Mouse (Mus musculus) liver, embryonic 14.5 days (tissue): ENCODE measurements around the gene Mmp7. TPM values are rescaled to one million over a fixed set of nuclear protein-coding genes. Genes with fewer than 3 reads are reported as not detected.

Experiments used
- ATAC-seq: fragments of 200-750 bp; cut with Nextera tagmentation; 2 replicates; pipeline ENCODE4 v1.8.0; 2017; ENCODE audit warnings: moderate number of reproducible peaks, mild to moderate bottlenecking, moderate library complexity; ENCODE audit not compliant: insufficient read depth
- DNase-seq, 3 experiments: peaks; one replicate each; pipeline ENCODE4 v3.0.0-alpha.2; 2012 to 2013; ENCODE audit warnings: low read depth in 3 of 3, low spot score in 3 of 3
- H3K27ac ChIP-seq: fragments of 300-500 bp; sonication (generic); 2 replicates; pipeline ENCODE4 v1.5.1; 2014; ENCODE audit warnings: moderate library complexity, mild to moderate bottlenecking, control low read depth, inconsistent platforms
- H3K27me3 ChIP-seq: fragments of 300-500 bp; sonication (generic); 2 replicates; pipeline ENCODE4 v1.6.1; 2014; ENCODE audit warnings: mild to moderate bottlenecking, low read length, moderate library complexity; ENCODE audit not compliant: control insufficient read depth, insufficient read depth
- H3K36me3 ChIP-seq: fragments of 300-500 bp; sonication (generic); replicated peaks from 2 replicates; pipeline ENCODE4 v1.6.1; 2014; ENCODE audit warnings: low read depth; ENCODE audit not compliant: control insufficient read depth, insufficient read depth
- H3K4me1 ChIP-seq, 2 experiments: fragments of 200-500 bp in 1 of 2; fragments of 300-500 bp in 1 of 2; sonication (generic) in 1 of 2; replicated peaks; 2 replicates each; pipeline ENCODE4 v1.6.1; 2012 to 2014; ENCODE audit warnings: antibody characterized with exemption in 1 of 2, inconsistent platforms in 1 of 2, low read length in 1 of 2; ENCODE audit not compliant: control insufficient read depth in 2 of 2, insufficient read depth in 2 of 2
- H3K4me2 ChIP-seq: fragments of 300-500 bp; sonication (generic); 2 replicates; pipeline ENCODE4 v1.6.1; 2014; ENCODE audit warnings: low read depth, mild to moderate bottlenecking, control low read depth, moderate library complexity
- H3K4me3 ChIP-seq, 2 experiments: fragments of 200-500 bp in 1 of 2; fragments of 300-500 bp in 1 of 2; sonication (generic) in 1 of 2; 2 replicates each; pipeline ENCODE4 v1.5.1; 2012 to 2014; ENCODE audit warnings: low read depth in 2 of 2, low read length in 2 of 2, mild to moderate bottlenecking in 2 of 2, control low read depth in 1 of 2, inconsistent platforms in 1 of 2, moderate library complexity in 1 of 2; ENCODE audit not compliant: insufficient read depth in 1 of 2
- H3K9ac ChIP-seq: fragments of 300-500 bp; sonication (generic); replicated peaks from 2 replicates; pipeline ENCODE4 v1.6.1; 2014; ENCODE audit warnings: mild to moderate bottlenecking, control low read depth, moderate library complexity
- H3K9me3 ChIP-seq: fragments of 300-500 bp; sonication (generic); 2 replicates; pipeline ENCODE4 v1.6.1; 2016; ENCODE audit warnings: low read length, mixed read lengths; ENCODE audit not compliant: control insufficient read depth
- CTCF ChIP-seq: IDR thresholded peaks from 2 replicates; pipeline ENCODE4 v1.5.1; 2016; ENCODE audit warnings: antibody characterized with exemption, low read depth, control low read depth
- EP300 ChIP-seq: IDR thresholded peaks from 2 replicates; pipeline ENCODE4 v1.6.1; 2016; ENCODE audit warnings: antibody characterized with exemption, low read depth
- WGBS: fragments of 180-500 bp; shearing (Covaris S2); extraction: QIAGEN DNeasy Blood & Tissue Kit; methylation state at CpG from one replicate; pipeline ENCODE4 v1.1.7; 2014; ENCODE audit not compliant: insufficient replicate concordance; 5-methylcytosine and 5-hydroxymethylcytosine counted together
- polyA plus RNA-seq, 2 experiments: library from polyadenylated mRNA; depleted of rRNA in 1 of 2; stranded (reverse) in 1 of 2; unstranded in 1 of 2; fragments of >200 nt; fragmentation: Nextera tagmentation in 1 of 2; extraction: Ambion mirVana in 1 of 2; gene quantifications; 2 replicates each; pipeline versions ENCODE4 v1.2.1 to v1.2.3; 2012 to 2014

Gene Mmp7
- polyA plus RNA-seq, 2 experiments, result not detected

- H3K9me3 ChIP-seq, result no peaks in the 10 kb centered on the region
- DNase-seq (no peak), ATAC-seq (no peak)
- H3K4me2 ChIP-seq, result no peak overlapping the region
- H3K4me3 ChIP-seq, result no peak overlapping the region
- H3K9ac ChIP-seq, result no peak overlapping the region
- H3K27ac ChIP-seq, result no peak overlapping the region
- TF ChIP-seq EP300 (no peak), CTCF (no peak)
- H3K36me3 ChIP-seq, result no peaks in the 10 kb centered on the region
- WGBS, result 64% methylated on average over 6 of the region's 6 CpGs
- H3K4me1 ChIP-seq, result peaks cover 0 to 2% of the 10 kb centered on the region in 2 experiments; a peak in 2 of 4 replicates
- no peaks in the 10 kb centered on the region for H3K27me3 ChIP-seq
Observed at GRCm38 (mm10) chr9:7659469-7660020, 32.3 kb upstream of the Mmp7 start.

- H3K27ac ChIP-seq, result no peak overlapping the region
- DNase-seq (peak in 1 of 3 experiments; percentile 0), ATAC-seq (peak; percentile 58; the same call in 1 of the 2 replicates)
- H3K36me3 ChIP-seq, result no peaks in the 10 kb centered on the region
- peaks cover 0 to 2% of the 10 kb centered on the region in 2 experiments; a peak in 2 of 4 replicates for H3K4me1 ChIP-seq
- H3K9ac ChIP-seq, result no peak overlapping the region
- no peaks in the 10 kb centered on the region for H3K27me3 ChIP-seq
- H3K9me3 ChIP-seq, result no peaks in the 10 kb centered on the region
- WGBS, result 79% methylated on average over 1 of the region's 1 CpGs
- no peak overlapping the region for H3K4me3 ChIP-seq
- H3K4me2 ChIP-seq, result no peak overlapping the region
- TF ChIP-seq EP300 (no peak), CTCF (no peak)
Observed at GRCm38 (mm10) chr9:7661371-7661770, 30.5 kb upstream of the Mmp7 start.

GRCm38 (mm10) chr9:7669674-7670073 is 22.2 kb upstream of the Mmp7 start:
- WGBS, result 71% methylated on average over 1 of the region's 1 CpGs
- Histone ChIP-seq H3K27me3 (no peaks in the 10 kb centered on the region), H3K4me3 (no peak overlapping the region), H3K4me1 (no peaks in the 10 kb centered on the region), H3K4me2 (no peak overlapping the region), H3K9me3 (no peaks in the 10 kb centered on the region), H3K27ac (no peak overlapping the region), H3K9ac (no peak overlapping the region), H3K36me3 (no peaks in the 10 kb centered on the region)
- DNase-seq, result no peak
- ATAC-seq, result no peak
- TF ChIP-seq EP300, result no peak
- TF ChIP-seq CTCF, result no peak

GRCm38 (mm10) chr9:7672985-7673384 is 18.9 kb upstream of the Mmp7 start:
- H3K4me3 ChIP-seq, result no peak overlapping the region
- no peaks in the 10 kb centered on the region for H3K4me1 ChIP-seq
- 30% methylated on average over 9 of the region's 9 CpGs for WGBS
- ATAC-seq (no peak), DNase-seq (no peak)
- H3K36me3 ChIP-seq, result no peaks in the 10 kb centered on the region
- TF ChIP-seq CTCF (no peak), EP300 (no peak)
- H3K27ac ChIP-seq, result no peak overlapping the region
- no peak overlapping the region for H3K4me2 ChIP-seq
- H3K27me3 ChIP-seq, result no peaks in the 10 kb centered on the region
- H3K9me3 ChIP-seq, result no peaks in the 10 kb centered on the region
- H3K9ac ChIP-seq, result no peak overlapping the region

- no peak overlapping the region for H3K9ac ChIP-seq
- H3K9me3 ChIP-seq, result no peaks in the 10 kb centered on the region
- no peak overlapping the region for H3K4me2 ChIP-seq
- no peak overlapping the region for H3K4me3 ChIP-seq
- ATAC-seq, result no peak
- no peaks in the 10 kb centered on the region for H3K36me3 ChIP-seq
- no peaks in the 10 kb centered on the region for H3K4me1 ChIP-seq
- no peak overlapping the region for H3K27ac ChIP-seq
- no peaks in the 10 kb centered on the region for H3K27me3 ChIP-seq
- TF ChIP-seq CTCF (no peak), EP300 (no peak)
- DNase-seq, result no peak
- 47% methylated on average over 2 of the region's 2 CpGs for WGBS
Observed at GRCm38 (mm10) chr9:7678154-7678837, 13.6 kb upstream of the Mmp7 start.
